Mouse (Mus musculus) CH12.LX (cell line): ENCODE data around the gene Gm10447. TPM values are rescaled to one million over a fixed set of nuclear protein-coding genes. Genes with fewer than 3 reads are reported as not detected.

Source experiments
- DNase-seq: peaks from one replicate; pipeline ENCODE4 v3.0.0-alpha.2; 2013; ENCODE audit errors: extremely low read depth
- H3K27ac ChIP-seq: 2 replicates; pipeline ENCODE4 v1.5.1; 2012; ENCODE audit warnings: low read depth, mild to moderate bottlenecking, control low read depth, moderate library complexity; ENCODE audit not compliant: insufficient read depth
- H3K27me3 ChIP-seq: replicated peaks from 2 replicates; pipeline ENCODE3; 2012; ENCODE audit warnings: inconsistent platforms
- H3K36me3 ChIP-seq, 2 experiments: replicated peaks in 1 of 2; 2 replicates each; pipeline versions ENCODE3 to v1.6.1; 2012; ENCODE audit warnings: inconsistent platforms in 1 of 2, low read length in 1 of 2, mild to moderate bottlenecking in 1 of 2, mixed read lengths in 1 of 2, moderate library complexity in 1 of 2; ENCODE audit not compliant: control insufficient read depth in 1 of 2, insufficient read depth in 1 of 2
- H3K4me1 ChIP-seq, 2 experiments: 2 replicates each; pipeline ENCODE4 v1.6.1; 2012; ENCODE audit warnings: inconsistent platforms in 1 of 2, moderate library complexity in 1 of 2; ENCODE audit not compliant: insufficient read depth in 2 of 2, control insufficient read depth in 1 of 2
- H3K4me2 ChIP-seq: 2 replicates; pipeline ENCODE4 v1.6.1; 2012; ENCODE audit warnings: low read depth, mild to moderate bottlenecking, control low read depth; ENCODE audit not compliant: poor library complexity, insufficient read depth, severe bottlenecking
- H3K4me3 ChIP-seq, 3 experiments: fragments of 150-350 bp in 1 of 3; sonication (generic) in 1 of 3; replicated peaks in 1 of 3; 2 replicates each; pipeline versions ENCODE3 to v1.5.1; 2011 to 2012; ENCODE audit warnings: low read depth in 2 of 3, low read length in 2 of 3, mild to moderate bottlenecking in 2 of 3, moderate library complexity in 2 of 3, control low read depth in 1 of 3, improper control_type of control experiment in 1 of 3, inconsistent platforms in 1 of 3, mixed read lengths in 1 of 3; ENCODE audit not compliant: poor library complexity in 1 of 3
- H3K79me2 ChIP-seq: replicated peaks from 2 replicates; pipeline ENCODE4 v1.6.1; 2012; ENCODE audit warnings: mild to moderate bottlenecking, moderate library complexity; ENCODE audit not compliant: control insufficient read depth, poor library complexity, insufficient read depth, severe bottlenecking; ENCODE audit errors: extremely low read depth
- H3K9ac ChIP-seq: 2 replicates; pipeline ENCODE4 v1.6.1; 2012; ENCODE audit warnings: low read depth, mild to moderate bottlenecking, control low read depth, moderate library complexity; ENCODE audit not compliant: insufficient read depth
- H3K9me3 ChIP-seq: replicated peaks from 2 replicates; pipeline ENCODE3; 2012; ENCODE audit warnings: low read length, inconsistent platforms, mixed read lengths
- CHD2 ChIP-seq: IDR thresholded peaks from 2 replicates; pipeline ENCODE4 v1.6.1; 2011; ENCODE audit warnings: low read length, improper control_type of control experiment
- E2F4 ChIP-seq: IDR thresholded peaks from 2 replicates; pipeline ENCODE4 v1.6.1; 2011; ENCODE audit warnings: low read depth, low read length, improper control_type of control experiment; ENCODE audit not compliant: insufficient replicate concordance
- GABPA ChIP-seq: IDR thresholded peaks from 2 replicates; pipeline ENCODE4 v1.6.1; 2012; ENCODE audit warnings: low read depth, low read length, improper control_type of control experiment, inconsistent platforms; ENCODE audit not compliant: insufficient replicate concordance
- HCFC1 ChIP-seq: IDR thresholded peaks from 2 replicates; pipeline ENCODE4 v1.6.1; 2012; ENCODE audit warnings: low read depth, mild to moderate bottlenecking, inconsistent platforms, low read length, improper control_type of control experiment
- IRF4 ChIP-seq: IDR thresholded peaks from 2 replicates; pipeline ENCODE4 v1.6.1; 2014; ENCODE audit warnings: low read depth, mild to moderate bottlenecking, inconsistent platforms, low read length, improper control_type of control experiment
- JUN ChIP-seq: IDR thresholded peaks from 2 replicates; pipeline ENCODE4 v1.6.1; 2011; ENCODE audit warnings: low read depth, mild to moderate bottlenecking, low read length, improper control_type of control experiment, moderate library complexity; ENCODE audit not compliant: insufficient read depth
- JUND ChIP-seq: conservative IDR thresholded peaks from 2 replicates; pipeline ENCODE4 v1.6.1; 2011; ENCODE audit warnings: low read depth, low read length, improper control_type of control experiment
- MAFK ChIP-seq: IDR thresholded peaks from 2 replicates; pipeline ENCODE4 v1.6.1; 2011; ENCODE audit warnings: low read length, improper control_type of control experiment; ENCODE audit not compliant: insufficient replicate concordance
- MAZ ChIP-seq: IDR thresholded peaks from 2 replicates; pipeline ENCODE4 v1.6.1; 2012; ENCODE audit warnings: low read depth, mild to moderate bottlenecking, inconsistent platforms, low read length, improper control_type of control experiment, moderate library complexity
- MEF2A ChIP-seq: IDR thresholded peaks from 2 replicates; pipeline ENCODE4 v1.6.1; 2014; ENCODE audit warnings: low read depth, mild to moderate bottlenecking, inconsistent platforms, low read length, improper control_type of control experiment, borderline replicate concordance
- PAX5 ChIP-seq: IDR thresholded peaks from 2 replicates; pipeline ENCODE4 v1.6.1; 2012; ENCODE audit warnings: low read length, inconsistent platforms, mixed read lengths
- POLR2AphosphoS2 ChIP-seq: IDR thresholded peaks from 2 replicates; pipeline ENCODE4 v1.6.1; 2011; ENCODE audit warnings: low read depth, low read length, improper control_type of control experiment
- RAD21 ChIP-seq: IDR thresholded peaks from 2 replicates; pipeline ENCODE4 v1.6.1; 2011; ENCODE audit warnings: low read depth, mild to moderate bottlenecking, low read length, improper control_type of control experiment, moderate library complexity
- SMC3 ChIP-seq: IDR thresholded peaks from 2 replicates; pipeline ENCODE4 v1.6.1; 2011; ENCODE audit warnings: low read depth, low read length, improper control_type of control experiment
- UBTF ChIP-seq: IDR thresholded peaks from 2 replicates; pipeline ENCODE4 v1.6.1; 2012; ENCODE audit warnings: low read depth, mild to moderate bottlenecking, inconsistent platforms, low read length, improper control_type of control experiment, moderate library complexity
- USF2 ChIP-seq: conservative IDR thresholded peaks from 2 replicates; pipeline ENCODE4 v1.6.1; 2011; ENCODE audit warnings: low read depth, low read length, improper control_type of control experiment
- ZKSCAN1 ChIP-seq: IDR thresholded peaks from 2 replicates; pipeline ENCODE4 v1.6.1; 2012; ENCODE audit warnings: low read depth, inconsistent platforms, low read length, improper control_type of control experiment, borderline replicate concordance
- dilution Hi-C: fragments of 300-500 bp; cut with MboI; formaldehyde crosslinking; loops from 2 replicates; pipeline ENCODE4 v1.14.3; 2020; ENCODE audit warnings: low sequenced_read_pairs; ENCODE audit not compliant: extremely low pct_unique_long_range_greater_than_20kb, extremely low pct_ligation_motif_present
- in situ Hi-C: fragments of 300-500 bp; cut with MboI; formaldehyde crosslinking; loops from 3 replicates; pipeline ENCODE4 v1.14.3; 2019; ENCODE audit warnings: low sequenced_read_pairs, low pct_ligation_motif_present, low pct_unique_long_range_greater_than_20kb, mixed read lengths
- polyA plus RNA-seq: library from polyadenylated mRNA; unstranded; fragments of >175 nt; gene quantifications from 2 replicates; pipeline ENCODE4 v1.2.1, GENCODE M21; 2012; ENCODE audit warnings: low read depth; ENCODE audit not compliant: insufficient read length
- total RNA-seq, 2 experiments: library from RNA; depleted of rRNA; stranded (reverse); fragments of 300-350 nt in 1 of 2; fragments of >200 nt in 1 of 2; gene quantifications; 2 replicates each; pipeline ENCODE4 v1.2.3; 2012 to 2014

Gene Gm10447
- total and polyA plus RNA-seq, 3 experiments, result not detected

DNA sequence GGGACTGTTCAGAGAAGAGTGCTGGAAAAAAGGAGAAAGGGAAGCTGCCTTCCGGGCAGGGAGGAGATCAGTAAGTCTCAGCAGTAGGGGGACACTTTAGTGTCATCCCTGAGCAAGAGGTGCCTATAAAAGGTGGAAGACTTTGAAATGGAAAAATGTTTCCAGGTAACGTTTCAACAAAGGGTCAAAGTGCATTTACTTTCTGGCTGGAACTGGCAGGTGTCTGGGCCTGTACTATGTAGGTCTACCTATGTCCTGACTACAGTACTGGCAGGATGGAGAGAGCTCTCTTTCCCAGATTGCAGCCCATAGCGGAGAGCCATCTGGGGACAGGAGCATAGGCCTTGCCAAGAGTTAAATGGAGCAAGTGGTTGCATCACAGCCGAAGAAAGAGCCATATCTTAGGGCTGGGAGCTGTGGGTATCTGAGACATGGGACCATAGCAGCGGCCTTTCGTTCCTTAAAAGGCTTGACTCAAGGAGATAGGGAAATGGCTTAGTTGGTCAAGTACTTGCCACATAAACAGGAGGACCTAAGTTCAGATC is 31.1 kb downstream of the Gm10447 start:
- peaks cover 6 to 14% of the 10 kb centered on the region in 2 experiments for H3K4me1 ChIP-seq
- H3K4me2 ChIP-seq, result no peak overlapping the region
- no peaks in the 10 kb centered on the region for H3K27me3 ChIP-seq
- no peaks in the 10 kb centered on the region for H3K9me3 ChIP-seq
- no peak overlapping the region for H3K4me3 ChIP-seq
- H3K36me3 ChIP-seq, result peaks cover 15 to 65% of the 10 kb centered on the region in 2 experiments
- dilution Hi-C loops, result no loop called here
- DNase-seq, result no peak
- in situ Hi-C loops, result no loop called here
- no peak overlapping the region for H3K9ac ChIP-seq
- TF ChIP-seq IRF4, result no peak
- TF ChIP-seq POLR2AphosphoS2, result no peak
- TF ChIP-seq ZKSCAN1, result no peak
- no peak overlapping the region for H3K27ac ChIP-seq
- peaks cover 18% of the 10 kb centered on the region for H3K79me2 ChIP-seq

DNA sequence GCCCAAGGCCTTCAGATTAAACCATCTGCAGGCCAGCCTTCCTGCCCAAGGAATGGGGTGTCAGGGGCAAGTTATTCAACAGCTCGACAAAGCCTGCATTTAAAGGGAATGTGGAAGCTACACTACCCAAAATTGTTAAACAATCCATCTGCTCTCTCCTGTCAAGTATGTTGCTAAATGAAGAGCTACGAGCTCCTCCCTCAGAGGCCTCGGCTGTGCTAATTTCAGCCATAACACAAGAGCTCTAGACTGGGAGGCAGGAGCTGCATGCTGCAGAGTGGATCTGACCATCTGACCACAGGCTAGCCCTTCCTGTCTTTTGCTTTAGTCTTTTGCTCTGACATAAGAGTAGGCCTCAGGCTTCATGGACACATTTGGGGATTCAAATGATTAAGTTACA is 31.7 kb downstream of the Gm10447 start:
- DNase-seq, result no peak
- Histone ChIP-seq H3K4me3 (no peak overlapping the region), H3K79me2 (peaks cover 15% of the 10 kb centered on the region), H3K27ac (no peak overlapping the region), H3K27me3 (no peaks in the 10 kb centered on the region), H3K9me3 (no peaks in the 10 kb centered on the region), H3K9ac (no peak overlapping the region), H3K36me3 (peaks cover 16 to 66% of the 10 kb centered on the region in 2 experiments), H3K4me2 (no peak overlapping the region), H3K4me1 (peaks cover 6 to 14% of the 10 kb centered on the region in 2 experiments)
- dilution Hi-C loops (no loop called here), in situ Hi-C loops (no loop called here)
- no peak for TF ChIP-seq CHD2
- no peak for TF ChIP-seq MEF2A
- no peak for TF ChIP-seq PAX5
- no peak for TF ChIP-seq JUND
- no peak for TF ChIP-seq HCFC1
- TF ChIP-seq GABPA, result no peak
- TF ChIP-seq IRF4, result no peak
- TF ChIP-seq POLR2AphosphoS2, result no peak
- no peak for TF ChIP-seq E2F4
- TF ChIP-seq UBTF, result no peak
- no peak for TF ChIP-seq RAD21
- TF ChIP-seq JUN, result no peak
- TF ChIP-seq MAZ, result no peak

DNA sequence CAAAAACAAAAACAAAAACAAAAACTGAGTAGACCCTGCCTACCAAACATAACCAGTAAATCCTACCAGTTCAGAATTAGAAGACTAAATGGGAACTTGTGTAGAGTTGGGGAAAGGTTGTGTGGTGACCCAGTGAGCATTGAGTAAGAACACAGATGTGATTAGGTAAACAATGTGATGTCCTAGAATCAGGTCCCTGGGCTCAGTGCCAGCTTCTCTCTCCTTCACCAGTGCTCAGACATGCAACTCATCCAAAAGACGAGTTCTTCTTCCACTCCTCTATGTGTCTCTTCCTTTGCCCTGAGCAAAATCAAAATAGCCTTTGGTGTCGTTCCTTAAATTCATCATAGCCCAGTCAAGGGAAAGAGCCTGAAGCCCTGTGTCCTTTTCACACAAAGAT is 32.1 kb downstream of the Gm10447 start:
- DNase-seq, result no peak
- no peak overlapping the region for H3K4me2 ChIP-seq
- H3K79me2 ChIP-seq, result peaks cover 11% of the 10 kb centered on the region
- H3K27ac ChIP-seq, result no peak overlapping the region
- TF ChIP-seq MAFK (no peak), USF2 (no peak), SMC3 (no peak), E2F4 (no peak)
- TF ChIP-seq, all 38 proteins: peak for 0
- peaks cover 6 to 14% of the 10 kb centered on the region in 2 experiments for H3K4me1 ChIP-seq
- H3K36me3 ChIP-seq, result peaks cover 20 to 70% of the 10 kb centered on the region in 2 experiments
- H3K9ac ChIP-seq, result no peak overlapping the region
- H3K4me3 ChIP-seq, result no peak overlapping the region
- no peaks in the 10 kb centered on the region for H3K9me3 ChIP-seq
- dilution Hi-C loops, result no loop called here
- in situ Hi-C loops, result no loop called here
- H3K27me3 ChIP-seq, result no peaks in the 10 kb centered on the region
